Mouse (Mus musculus) spleen, adult 18-20 months (tissue): ENCODE data around the gene Ubl4b.

Experiments
- DNase-seq, 2 experiments: peaks; one replicate each; pipeline ENCODE4 v3.0.0; 2022; ENCODE audit warnings: mixed read lengths in 2 of 2

Ubl4b gene

GRCm38 (mm10) chr3:107567766-107568165 is 12.9 kb upstream of the Ubl4b start:
- DNase-seq: no peak

DNA sequence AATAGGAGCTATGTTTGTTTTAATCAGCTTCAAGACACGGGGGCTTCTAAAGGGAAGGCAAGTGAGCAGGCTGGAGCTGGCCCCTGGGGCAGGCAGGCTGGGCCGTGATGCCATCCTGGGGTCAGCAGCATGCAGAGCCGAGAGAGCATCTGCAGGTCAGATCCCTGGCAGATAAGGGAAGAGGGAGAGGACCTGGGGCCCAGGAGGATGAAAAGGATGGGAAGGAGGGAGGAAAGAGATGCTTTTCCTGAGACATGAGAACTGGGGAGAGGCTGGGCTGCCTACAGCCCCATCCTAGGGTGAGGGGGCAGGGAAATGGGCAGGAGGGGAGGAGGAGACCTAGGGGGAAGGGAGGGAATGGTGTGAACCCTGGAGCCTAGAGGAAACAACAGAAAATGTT is 10.5 kb upstream of the Ubl4b start:
- DNase-seq: no peak

- DNase-seq: no peak
These were observed 9.0 kb upstream of the Ubl4b start for GRCm38 (mm10) chr3:107563880-107564279.

DNA sequence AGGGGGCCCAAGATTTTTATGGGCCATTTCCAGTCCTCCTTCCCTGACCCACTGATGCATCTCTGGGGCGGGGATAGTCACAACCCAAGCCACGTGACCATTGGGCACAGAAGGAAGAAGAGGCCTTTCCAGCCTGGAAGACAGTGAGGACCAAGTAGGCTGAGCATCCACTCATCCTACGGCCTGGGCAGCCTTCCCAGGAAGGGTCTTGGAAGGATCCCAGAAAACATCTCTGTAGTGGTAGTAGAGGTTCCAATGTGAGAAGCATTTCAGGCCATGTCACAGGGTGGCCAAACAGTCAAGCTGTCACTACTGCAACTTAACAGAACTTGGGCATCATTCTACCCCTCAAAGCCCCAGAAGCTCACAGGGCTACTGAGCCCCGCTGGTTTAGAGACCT is 7.7 kb upstream of the Ubl4b start:
- no peak for DNase-seq

DNA sequence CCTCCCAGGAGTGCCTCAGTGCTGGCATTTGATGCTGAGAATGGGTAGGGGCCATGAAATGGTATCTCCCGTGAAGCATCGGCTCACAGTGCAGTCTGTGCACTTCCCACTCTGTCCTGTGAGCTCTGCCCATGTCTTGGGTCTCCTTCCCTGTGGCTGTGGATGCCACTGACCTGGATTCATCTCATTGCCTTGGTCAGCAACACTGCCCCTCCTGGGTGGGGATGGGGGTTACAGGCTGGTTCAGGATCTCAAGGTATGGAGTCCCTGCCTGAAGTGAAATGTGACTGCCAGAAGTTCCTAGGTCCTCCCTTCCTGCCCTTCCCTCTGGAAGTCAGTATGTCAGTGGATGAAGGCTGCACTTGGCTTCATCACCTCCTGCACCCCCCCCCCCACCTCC is 7.2 kb upstream of the Ubl4b start:
- DNase-seq: no peak

- DNase-seq: peak in 1 of 2 experiments; percentile 26
These were observed 4.3 kb upstream of the Ubl4b start for GRCm38 (mm10) chr3:107559183-107559582.

DNA sequence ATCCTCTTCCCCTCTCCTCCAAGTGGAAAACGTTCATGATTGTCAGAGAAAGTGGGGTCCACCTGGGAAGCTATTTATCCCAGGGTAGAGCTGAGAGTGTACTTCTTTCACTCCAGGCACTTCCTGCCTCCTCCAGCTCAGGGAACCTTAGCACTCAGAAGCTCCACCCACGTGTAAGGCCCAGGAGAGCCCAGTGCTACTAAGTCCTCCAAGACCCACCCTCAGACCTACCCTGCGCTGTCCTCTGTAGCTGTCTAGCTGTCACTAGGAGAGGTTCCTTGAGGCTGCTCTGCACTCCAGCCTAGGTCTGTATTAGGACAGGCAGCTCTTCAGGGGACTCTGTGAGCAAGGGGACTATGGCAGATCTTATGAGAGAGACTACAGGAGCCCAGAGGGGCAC is 3.9 kb upstream of the Ubl4b start:
- no peak for DNase-seq

GRCm38 (mm10) chr3:107550409-107551049 is 4.3 kb downstream of the Ubl4b start:
- DNase-seq: peak in 1 of 2 experiments; percentile 45

- no peak for DNase-seq
These were observed 7.9 kb downstream of the Ubl4b start for GRCm38 (mm10) chr3:107546956-107547355.

DNA sequence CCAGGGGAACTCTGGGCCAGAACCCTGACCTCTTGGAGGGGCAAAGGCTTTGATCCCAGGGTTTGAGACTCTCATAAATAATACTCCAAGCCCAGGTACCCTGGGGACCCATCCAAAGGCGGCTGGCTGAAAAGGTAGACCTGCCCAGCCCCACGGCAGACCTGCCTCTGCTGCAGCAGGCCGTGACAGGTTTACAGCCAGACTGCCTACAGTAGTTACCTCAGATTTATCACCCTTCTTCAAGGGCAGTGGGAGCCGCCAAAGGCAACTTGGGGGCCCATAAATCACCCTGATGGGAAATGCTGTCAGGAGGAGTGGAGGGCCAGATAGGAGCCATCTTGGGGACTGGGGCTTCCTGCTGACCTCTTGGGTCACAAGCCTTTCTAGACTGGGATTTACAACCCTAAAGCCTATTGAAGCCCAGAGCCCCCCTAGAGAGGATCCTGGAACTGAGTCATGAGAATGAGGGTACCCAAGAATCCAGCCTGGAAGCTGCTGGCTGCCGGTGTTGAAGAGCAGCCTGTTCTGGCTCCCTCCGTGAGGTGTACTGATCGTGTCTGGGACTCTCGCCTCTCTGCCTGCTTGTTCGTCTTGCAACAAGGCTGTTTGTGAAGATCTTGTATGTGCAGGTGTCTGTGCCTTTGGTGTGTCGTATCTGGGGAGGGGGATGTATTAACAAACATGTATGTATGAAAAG is 9.0 kb downstream of the Ubl4b start:
- DNase-seq: no peak

- DNase-seq: no peak
These were observed 9.6 kb downstream of the Ubl4b start for GRCm38 (mm10) chr3:107545278-107545677.

DNA sequence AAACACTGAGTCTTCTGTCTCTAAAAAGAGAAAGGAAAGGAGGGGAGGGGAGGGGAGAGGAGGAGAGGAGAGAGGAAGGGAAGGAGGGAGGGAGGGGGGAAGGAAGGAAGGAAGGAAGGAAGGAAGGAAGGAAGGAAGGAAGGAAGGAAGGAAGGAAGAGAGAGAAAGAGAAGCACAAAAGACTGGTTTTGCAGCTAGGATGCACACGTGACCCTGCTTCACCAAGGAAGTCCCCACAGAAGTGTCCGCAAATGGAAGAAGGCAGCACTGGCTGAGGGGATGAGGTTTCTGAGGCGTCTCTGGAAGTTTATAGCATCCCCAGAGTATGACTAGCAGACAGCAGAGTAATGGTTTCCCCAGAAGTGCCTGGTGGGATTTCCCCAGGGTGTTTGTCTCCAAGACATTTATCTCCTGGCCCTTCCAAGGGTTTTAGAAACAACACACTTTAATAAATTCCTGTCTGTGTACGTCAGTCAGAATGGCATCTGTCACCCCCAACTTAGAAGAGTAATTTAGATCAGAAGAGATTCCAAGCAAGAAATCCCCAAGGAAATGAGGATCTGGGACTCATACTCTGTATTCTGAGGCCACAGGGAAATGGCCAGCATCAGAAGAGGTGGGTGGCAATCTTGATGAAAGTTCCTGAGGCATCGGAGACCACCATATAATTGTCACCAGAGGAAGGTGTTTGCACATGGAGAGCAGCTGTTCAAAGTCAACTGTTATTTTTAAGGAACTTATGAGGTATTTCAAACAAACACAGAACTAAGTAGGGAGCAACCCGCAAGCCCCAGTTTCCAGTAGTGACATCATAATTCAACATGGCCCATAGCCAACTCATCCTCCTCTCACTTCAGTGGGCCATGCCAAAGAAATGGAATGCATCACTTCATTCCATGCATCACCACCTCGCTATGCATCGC is 11.5 kb downstream of the Ubl4b start:
- no peak for DNase-seq

DNA sequence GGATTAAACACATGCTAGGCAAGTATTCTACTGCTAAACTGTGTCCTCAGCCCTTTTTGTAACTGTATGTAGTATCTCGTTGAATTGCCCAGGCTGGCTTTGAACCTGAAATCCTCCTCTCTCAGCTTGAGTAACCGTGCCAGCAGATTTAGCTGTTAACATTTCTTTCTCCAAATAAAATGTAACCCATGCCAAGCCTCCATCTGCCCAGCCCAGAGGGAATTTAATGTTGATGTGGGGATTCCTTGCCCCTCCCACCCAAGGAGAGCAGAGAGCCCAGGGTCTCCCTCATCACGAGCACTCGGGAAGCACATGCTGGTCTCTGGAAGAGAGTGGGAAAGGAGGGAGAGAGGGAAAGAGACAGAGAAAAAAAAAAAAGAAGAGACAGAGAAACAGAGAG is 12.3 kb downstream of the Ubl4b start:
- DNase-seq: no peak

DNA sequence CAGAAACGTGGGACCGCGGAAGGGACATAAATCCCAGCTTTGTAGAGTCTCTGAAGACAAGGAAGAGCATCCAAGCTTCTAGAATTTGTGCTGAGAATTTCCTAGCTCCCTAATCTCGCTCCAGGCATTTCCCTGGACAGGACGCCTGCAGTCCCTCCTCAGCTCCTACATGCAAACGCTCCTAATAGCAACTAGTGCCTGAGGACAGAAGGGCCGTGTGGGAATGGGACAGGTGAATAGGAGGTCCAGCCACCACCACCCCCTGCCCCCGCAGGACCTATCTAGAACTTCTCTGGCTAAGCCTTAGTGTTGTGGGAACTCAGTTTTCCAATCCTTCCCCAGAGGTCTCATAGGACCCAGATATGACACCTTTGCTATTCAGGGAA is 17.4 kb downstream of the Ubl4b start:
- no peak for DNase-seq

- DNase-seq: no peak
These were observed 17.9 kb downstream of the Ubl4b start for GRCm38 (mm10) chr3:107536810-107537503.

DNA sequence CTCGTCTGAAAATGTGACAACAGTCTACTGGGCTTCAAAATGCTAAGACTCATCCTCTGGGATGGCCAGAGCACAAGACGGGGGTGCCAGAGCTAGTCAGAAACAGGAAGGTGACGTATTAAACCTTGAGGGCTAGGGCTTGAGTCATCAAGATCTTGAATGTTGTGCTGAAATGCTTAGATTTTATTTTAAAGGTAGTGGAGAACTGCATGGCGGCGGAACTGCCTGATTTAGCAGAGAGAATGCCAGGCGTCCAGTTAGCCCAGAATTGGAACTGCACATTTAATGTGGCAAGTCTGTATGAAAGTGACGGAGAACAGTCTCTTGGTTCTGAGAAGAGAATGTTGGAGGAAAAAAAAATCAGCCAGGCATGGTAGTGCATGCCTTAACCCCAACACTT is 19.9 kb downstream of the Ubl4b start:
- DNase-seq: no peak

GRCm38 (mm10) chr3:107533532-107533931 is 21.3 kb downstream of the Ubl4b start:
- no peak for DNase-seq

DNA sequence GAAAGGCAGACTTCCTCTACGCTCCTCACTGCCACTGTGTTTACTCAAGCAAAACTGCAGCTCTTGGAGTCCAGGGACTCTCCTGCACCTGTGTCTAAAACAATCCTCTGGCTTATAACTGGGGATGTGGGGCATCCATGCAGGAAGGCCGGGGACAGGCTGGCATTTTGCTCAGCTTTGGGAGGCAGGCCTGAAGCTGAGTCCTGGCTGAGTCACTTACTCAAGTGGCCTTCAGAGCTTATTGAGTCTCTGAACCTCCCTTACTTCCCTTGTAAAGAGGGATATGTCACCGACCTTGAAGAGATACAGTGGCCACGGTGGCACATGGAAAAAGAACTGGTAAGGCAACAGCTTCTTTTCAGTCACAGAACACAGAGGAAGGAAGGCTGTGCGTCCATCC is 24.3 kb downstream of the Ubl4b start:
- no peak for DNase-seq

- DNase-seq: no peak
These were observed 25.7 kb downstream of the Ubl4b start for GRCm38 (mm10) chr3:107529182-107529581.

GRCm38 (mm10) chr3:107528401-107529118 is 26.3 kb downstream of the Ubl4b start:
- no peak for DNase-seq

GRCm38 (mm10) chr3:107524547-107524946 is 30.3 kb downstream of the Ubl4b start:
- DNase-seq: no peak

DNA sequence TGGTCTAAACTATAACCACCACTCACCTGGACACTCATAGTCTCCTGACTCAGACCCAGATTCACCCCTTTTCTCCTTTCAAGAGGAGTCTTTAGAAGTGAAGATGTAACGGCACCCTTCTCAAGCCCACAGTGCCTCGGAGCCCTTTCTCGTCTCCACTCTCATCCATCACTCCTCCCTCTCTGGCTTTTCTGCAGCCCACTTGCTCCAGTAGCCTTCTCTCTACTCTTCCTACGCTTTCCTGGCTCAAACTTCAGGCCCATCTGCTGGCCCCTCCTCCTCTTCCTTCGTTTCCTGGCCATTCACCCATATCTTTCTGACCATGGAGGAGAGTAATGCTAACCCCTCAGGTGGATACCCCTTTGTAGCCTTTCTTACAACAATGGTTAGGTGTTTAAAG is 33.9 kb downstream of the Ubl4b start:
- no peak for DNase-seq
